Mouse (Mus musculus) layer of hippocampus, postnatal 10 days (tissue): Measurements from ENCODE around the gene Donson. TPM values are rescaled to one million over a fixed set of nuclear protein-coding genes. Genes with fewer than 3 reads are reported as not detected.
"Not testable (repeated sequence)": the region's sequence is repeated elsewhere in the genome, so short reads cannot be mapped to it uniquely, and the experiment has no call there.

Experiments used
- DNase-seq, 2 experiments: peaks; one replicate each; pipeline ENCODE4 v3.0.0; 2021; ENCODE audit warnings: low spot score in 2 of 2
- total RNA-seq, 2 experiments: library from RNA; stranded (reverse); gene quantifications; 2 replicates each; pipeline ENCODE4 v1.2.3; 2021

The Donson gene
- total RNA-seq, 2 experiments from 2014 or later = 19.9 to 23.8 TPM

DNA sequence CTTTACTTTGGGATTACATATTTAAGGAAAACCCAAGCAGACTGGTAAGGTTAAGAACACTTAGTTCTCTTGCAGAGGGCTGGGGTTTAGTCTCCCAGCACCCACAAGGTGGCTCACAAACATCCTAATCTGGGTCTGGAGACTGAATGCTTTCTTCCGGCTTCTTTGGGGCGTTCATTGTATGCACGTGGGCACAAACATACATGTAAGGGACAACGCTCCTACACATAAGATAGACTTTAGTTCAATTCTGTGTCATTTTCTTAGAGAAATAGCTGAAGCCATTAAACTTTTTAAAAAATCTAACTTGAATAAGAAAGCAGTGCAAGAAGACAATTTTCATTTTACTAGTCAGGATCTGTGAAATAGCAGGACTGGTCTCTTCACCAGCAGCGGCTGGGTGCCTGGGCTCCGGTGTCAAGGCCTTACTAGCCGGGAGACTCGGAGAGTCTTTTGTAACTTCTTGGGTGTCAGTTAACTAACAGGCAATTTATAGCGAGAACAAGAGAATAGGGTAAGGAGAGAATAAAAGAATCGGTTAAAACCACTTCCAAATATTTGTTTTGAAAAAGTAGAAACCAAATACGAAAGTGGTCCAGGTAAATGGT, 42.5 kb downstream of the Donson start:
- DNase-seq = no peak

DNA sequence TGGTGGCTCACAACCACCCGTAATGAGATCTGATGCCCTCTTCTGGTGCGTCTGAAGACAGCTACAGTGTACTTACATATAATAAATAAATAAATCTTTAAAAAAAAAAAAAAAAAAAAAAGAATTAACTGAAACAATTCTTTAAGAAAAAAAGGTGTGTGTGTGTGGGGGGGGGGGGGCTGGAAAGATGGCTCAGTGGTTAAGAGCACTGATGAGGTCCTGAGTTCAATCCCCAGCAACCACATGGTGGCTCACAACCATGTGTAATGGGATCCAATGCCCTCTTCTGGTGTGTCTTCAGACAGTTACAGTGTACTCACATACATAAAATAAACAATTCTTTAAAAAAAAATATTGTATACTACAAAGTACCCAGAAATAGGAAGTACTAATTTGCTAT, 43.1 kb downstream of the Donson start:
- not testable (repeated sequence) for DNase-seq

DNA sequence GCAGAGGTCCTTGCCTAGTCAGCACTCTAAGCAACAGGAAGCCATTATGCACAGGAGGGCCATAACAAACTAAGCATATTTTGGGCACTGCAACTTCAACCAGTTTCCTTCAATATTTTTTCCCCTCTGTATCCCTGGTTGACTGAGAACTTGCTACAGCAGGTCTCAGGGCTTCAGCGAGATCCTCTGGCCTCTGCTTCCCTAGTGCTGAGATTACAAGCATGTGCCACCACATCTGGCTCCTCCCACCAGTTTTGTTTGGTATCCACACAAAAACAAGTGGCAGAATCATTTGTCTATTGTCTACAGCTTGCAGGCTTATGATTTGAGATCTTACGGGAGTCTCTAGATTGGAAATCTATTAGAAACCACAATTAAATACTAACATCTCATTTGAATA, 43.7 kb downstream of the Donson start:
- DNase-seq = no peak

DNA sequence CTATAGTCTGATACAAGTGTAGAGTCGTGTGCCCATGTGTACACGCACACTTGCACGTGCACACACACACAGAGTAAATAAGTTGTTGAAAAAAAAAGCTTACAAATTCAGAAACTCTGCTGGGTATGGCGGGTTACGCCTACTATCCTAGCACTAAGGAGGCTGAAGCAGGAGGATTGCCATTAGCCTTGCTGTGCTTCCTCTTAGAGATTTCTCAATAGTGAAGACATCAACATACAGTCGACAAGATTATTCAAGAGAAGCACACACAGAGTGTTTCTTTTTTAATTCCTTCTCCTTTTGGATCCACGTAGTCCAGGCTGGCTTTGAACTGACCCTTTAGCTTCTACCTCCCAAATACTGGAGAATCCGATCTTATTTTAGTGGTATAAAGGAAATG, 48.4 kb downstream of the Donson start:
- no peak for DNase-seq

DNA sequence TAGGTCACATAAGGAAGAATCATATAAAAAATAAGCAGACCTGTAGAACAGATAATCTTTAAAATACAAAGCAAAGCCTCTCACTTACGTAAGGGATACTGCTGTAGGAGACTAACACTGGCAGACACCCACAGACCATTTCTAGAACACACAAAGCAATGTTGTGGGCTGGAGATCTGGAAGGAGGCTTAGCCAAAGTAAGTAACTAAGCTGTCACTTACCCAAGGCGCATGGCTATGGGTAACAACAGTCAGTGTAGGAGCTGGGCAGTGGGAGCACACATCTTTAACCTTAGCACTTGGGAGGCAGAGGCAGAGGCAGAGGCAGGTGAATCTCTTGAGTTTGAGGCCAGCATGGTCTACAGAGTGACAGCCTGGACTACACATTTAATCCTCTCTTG, 48.9 kb downstream of the Donson start:
- DNase-seq = no peak

DNA sequence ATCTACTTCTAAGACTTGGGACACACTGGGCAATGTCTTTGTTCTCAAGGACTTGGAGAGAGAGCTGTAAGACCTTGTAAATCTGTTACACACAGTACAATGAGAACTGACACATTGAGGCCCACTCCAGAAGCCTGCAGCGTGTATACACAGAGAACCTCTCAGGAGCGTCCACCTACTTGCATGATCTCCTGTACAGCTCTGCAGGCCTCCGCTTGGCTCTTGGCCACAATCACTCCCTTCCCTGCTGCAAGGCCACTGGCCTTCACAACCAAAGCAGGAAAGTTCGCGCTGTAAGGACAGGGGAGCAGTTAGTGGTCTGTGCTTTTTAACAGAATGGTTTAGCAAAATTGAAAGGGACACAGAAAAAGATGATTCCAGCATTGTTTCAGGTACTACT, 49.4 kb downstream of the Donson start:
- no peak for DNase-seq

DNA sequence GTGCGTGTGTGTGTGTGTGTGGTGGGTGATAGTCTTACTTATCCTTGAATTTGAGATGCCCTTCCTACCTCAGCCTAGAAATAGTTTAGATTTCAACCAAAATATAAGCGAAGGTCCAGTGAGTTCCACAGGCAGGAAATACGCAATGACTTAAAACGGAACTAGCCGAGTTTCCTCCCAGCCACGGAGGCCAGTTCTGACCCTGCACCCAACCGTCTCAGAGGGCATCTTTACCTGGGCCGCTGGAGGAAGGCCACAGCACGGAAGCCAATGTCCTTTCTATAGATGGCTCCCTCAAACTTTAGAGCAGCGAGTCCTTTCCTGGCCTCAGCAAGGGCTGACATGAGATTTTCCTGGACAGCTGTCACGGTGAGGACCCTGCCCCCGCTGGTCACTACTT, 54.9 kb downstream of the Donson start:
- DNase-seq = no peak

DNA sequence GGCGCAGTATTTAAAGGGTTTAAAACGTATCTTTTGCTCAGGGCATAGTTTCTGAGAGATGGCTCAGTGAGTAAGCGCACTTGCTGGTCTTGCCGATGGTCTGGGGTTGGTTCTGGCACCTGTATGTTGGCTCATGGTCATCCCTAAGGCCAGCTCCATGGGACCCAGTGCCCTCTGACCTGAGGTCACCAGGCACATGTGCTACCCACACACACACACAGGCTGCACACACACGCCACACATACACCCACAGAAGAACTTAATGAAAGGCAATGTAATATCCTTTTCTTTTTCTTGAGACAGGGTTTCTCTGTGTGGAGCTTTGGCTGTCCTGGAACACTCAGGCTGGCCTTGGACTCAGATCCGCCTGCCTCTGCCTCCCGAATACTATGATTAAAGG, 55.6 kb downstream of the Donson start:
- no peak for DNase-seq

DNA sequence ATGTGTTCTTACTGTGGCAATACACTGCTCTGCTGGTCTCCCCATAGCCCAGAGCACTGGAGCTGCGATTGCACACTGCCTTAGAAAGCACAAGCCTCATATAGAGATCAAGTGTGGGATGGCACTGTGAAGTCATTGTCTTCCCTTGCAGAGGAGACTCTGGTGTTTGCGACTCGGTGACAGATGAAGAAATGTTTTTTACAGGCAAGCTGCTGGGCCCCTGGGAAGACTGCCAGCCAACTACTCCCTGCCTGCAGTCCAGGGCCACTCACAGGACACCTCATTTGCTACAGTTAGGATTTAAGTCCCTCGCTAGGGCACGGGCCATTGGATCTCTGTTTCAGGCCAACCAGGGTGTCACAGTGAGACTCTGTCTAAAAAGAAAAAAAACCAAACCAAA, 56.1 kb downstream of the Donson start:
- DNase-seq = no peak

DNA sequence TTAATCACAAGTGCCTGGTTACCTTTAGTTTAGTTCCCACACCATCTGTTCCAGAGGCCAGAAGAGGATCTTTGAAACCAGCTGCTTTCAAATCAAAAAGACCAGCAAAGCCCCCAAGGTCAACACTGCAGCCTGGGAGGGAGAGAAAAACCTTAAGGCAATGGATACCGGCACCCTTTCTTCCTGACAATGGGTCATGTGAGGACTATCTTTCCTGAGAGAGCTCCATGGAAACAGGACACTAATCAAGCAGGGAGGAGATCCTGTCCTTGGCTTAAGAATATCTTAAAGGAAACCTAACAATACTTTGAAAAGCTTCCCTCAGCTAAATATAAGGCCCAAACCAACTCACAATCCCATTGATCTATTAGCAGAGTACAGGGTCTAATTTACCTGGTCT, 58.0 kb downstream of the Donson start:
- DNase-seq = no peak

DNA sequence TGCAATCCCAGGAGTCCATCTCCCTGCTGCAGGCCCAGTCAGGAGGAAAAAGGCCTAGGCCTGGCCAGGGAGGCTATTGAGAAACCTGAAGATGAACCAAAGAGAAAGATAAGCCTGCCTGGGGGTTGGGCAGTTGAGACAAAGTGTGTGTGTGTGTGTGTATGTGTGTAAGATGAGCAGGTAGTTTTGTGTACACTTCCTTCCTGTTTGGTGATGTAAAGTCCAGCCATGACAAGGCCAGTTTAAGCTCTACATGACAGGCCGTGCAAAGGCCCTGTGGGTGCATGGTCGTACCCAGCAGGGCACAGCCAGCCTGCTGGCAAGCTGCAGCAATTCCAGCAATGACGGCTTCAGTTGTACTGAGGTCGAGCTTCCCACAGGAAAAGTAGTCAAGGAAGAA, 58.8 kb downstream of the Donson start:
- no peak for DNase-seq

DNA sequence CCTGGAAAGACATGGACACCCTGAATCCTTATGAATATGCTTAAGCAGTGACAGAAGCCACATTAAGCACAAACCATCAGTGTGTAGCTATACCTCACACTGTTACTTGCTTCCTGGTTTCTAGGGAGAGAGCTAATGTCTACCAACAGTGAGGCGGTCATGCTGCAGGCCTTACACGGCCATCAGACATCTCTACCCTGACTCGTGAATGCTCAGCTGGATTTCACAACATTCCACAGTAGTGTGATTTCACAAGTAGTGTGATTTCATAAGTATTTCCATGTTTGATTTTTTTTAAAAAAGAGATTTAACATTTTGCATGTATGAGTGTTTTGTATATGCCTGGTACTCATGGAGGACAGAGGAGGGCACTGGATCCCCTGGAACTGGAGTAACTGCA, 59.9 kb downstream of the Donson start:
- DNase-seq = no peak

DNA sequence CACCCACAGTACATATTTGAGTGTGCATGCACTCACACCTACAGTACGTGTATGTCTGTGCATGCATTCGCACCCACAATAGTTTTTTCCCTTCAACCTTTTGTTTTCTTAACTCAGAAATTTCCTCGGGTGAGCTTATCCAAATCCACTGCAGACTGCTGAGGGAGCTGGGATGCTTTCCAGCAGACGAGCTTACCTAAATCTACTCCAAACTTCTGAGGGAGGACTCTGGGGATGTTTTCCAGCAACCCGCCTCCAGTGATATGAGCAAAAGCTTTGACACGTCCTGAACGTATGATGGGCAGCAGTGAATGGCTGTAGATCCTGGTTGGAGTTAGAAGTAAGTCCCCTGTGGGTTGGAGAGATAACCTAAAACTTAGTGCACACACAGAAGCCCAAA, 60.7 kb downstream of the Donson start:
- DNase-seq = no peak

Other genes starting within 250 kb of the Donson start
- gene Ifnar1, start 203.5 kb downstream of the Donson start, total RNA-seq = 10 to 100 TPM; 63.7 to 70.6 TPM
- gene Ifngr2, start 141.7 kb downstream of the Donson start, total RNA-seq = 100 to 1,000 TPM in 1 of 2 experiments, 10 to 100 TPM in 1; 73.3 to 106 TPM
- gene Tmem50b, start 91.0 kb downstream of the Donson start, total RNA-seq = 100 to 1,000 TPM; 114 to 119 TPM
- gene Dnajc28, start 69.7 kb downstream of the Donson start, total RNA-seq = 1 to 10 TPM; 5.0 to 5.1 TPM
- gene Gart, start 41.8 kb downstream of the Donson start, total RNA-seq = 10 to 100 TPM; 51.1 to 54.2 TPM
- 100 to 1,000 TPM; 251 to 289 TPM for gene Son, start 41.3 kb downstream of the Donson start, total RNA-seq
- 10 to 100 TPM; 78.9 to 94.2 TPM for gene Cryzl1, start 40.2 kb upstream of the Donson start, total RNA-seq
- 100 to 1,000 TPM; 145 to 159 TPM for gene Itsn1, start 40.5 kb upstream of the Donson start, total RNA-seq